Mouse (Mus musculus): ENCODE data around the gene Zbtb37. TPM values are rescaled to one million over a fixed set of nuclear protein-coding genes. Genes with fewer than 3 reads are reported as not detected.

Zbtb37 gene
- polyA plus RNA-seq, 1 experiment from 2014 or later = 5.2 TPM

DNA sequence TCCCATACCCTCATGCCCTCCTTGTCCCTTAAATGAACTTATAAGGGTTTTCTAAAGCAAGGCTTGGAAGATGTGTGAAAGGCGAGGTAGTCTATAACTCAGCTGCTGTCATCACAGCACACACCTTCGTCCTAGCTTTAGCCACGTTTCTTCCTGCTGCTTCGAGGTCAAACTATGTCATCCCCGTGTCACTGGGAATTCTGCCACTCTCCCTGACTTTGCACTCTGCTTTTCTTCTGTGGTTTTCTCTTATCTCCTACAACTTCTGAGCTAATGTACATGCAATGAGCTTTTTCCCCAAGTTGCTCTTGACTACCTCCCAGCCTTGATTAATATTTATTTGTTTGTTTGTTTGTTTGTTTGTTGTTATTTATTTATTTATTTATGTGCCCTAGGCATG, 54.6 kb downstream of the Zbtb37 start:
- DNase-seq (ENCODE audit: low spot score) = no peak

DNA sequence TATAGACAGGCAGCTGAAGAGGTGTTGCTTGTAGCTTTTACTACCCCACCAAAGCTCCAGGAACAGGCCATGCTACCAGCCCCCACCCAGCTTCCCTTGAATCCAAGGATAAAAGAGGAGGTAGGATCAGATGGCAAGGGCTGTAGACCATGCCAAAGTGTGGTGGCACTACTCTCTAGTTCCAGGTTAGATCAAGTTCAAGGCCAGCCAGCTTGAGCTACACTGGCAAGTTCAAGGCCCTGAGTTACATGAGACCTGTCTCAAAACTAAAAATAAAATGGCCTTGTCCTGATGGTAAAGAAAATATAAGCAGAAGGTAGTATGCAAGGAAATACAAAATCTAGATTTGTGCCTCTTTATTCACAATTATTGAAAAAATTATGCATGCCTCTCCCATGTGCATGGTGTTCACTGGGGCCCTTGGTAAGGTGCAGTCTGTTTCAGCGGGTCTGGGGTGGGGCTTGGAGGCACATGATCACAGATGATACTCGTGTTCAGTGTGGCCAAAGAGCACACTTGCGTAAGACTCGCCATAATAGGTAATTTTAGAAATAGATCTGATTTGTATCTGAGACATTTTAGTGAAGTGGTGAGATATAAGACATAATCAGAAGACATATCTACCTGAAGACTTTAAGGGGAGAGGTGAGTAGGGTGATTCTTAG, 56.4 kb downstream of the Zbtb37 start, which contains the start of gene Serpinc1:
Serpinc1 (plus strand) TSS at position 515 of the 665 bp plus-strand sequence.
- DNase-seq (ENCODE audit: low spot score) = no peak

DNA sequence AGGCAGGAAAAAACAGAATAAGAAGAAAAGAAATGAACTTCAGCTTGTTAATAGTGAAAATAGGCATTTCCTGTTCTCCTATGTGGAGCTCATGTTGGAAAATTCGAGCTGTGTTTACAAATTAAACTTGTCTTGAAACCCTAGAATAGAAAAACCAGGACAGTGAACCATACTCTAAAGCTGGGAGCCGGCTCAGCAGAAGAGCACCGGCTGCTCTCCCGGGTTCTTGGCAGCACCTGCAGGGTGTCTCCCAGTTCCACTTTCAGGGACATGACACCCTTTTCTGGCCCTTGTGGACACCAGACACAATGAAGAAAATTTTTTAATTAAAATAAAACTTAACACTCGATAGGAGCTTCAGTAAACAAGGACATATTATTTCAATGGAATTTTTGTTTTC, 66.0 kb downstream of the Zbtb37 start:
- DNase-seq (ENCODE audit: low spot score) = no peak

DNA sequence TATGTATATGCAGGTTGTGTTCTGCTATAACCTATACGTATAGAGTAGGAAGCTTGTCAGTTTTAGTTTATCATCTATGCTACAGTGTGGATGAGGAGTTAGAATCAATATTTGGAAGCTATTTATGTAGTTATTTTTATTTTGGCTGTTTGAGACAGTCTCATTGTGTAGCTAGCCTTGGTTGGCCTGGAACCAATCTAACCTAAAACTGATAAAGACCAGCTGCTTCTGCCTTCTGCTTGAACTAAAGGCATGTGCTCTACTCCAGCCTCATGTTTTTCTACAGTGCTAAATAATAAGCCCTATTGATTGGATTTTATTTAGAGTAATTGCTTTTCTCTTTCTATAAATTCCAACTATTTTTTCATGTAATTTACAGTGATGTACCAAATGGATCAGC, 67.4 kb downstream of the Zbtb37 start:
- no peak for DNase-seq (ENCODE audit: low spot score)

- DNase-seq (ENCODE audit: low spot score) = no peak
These were observed 71.5 kb downstream of the Zbtb37 start for GRCm38 (mm10) chr1:160963199-160963598.

Other genes starting within 250 kb of the Zbtb37 start
- gene Rabgap1l, start 241.6 kb downstream of the Zbtb37 start, polyA plus RNA-seq (2015; fragmentation: Nextera tagmentation; extraction: Ambion mirVana) = 73.7 and 88.0 TPM in 2 replicates
- 8.0 and 10.8 TPM in 2 replicates for gene Rc3h1, start 128.4 kb downstream of the Zbtb37 start, polyA plus RNA-seq (2015; fragmentation: Nextera tagmentation; extraction: Ambion mirVana)
- 2.1 and 2.7 TPM in 2 replicates for gene Serpinc1, start 56.3 kb downstream of the Zbtb37 start, polyA plus RNA-seq (2015; fragmentation: Nextera tagmentation; extraction: Ambion mirVana)
- 27.0 and 29.2 TPM in 2 replicates for gene Dars2, start 35.8 kb upstream of the Zbtb37 start, polyA plus RNA-seq (2015; fragmentation: Nextera tagmentation; extraction: Ambion mirVana)
- gene Cenpl, start 35.9 kb upstream of the Zbtb37 start, polyA plus RNA-seq (2015; fragmentation: Nextera tagmentation; extraction: Ambion mirVana) = 51.9 and 57.7 TPM in 2 replicates
- gene Klhl20, start 96.7 kb upstream of the Zbtb37 start, polyA plus RNA-seq (2015; fragmentation: Nextera tagmentation; extraction: Ambion mirVana) = 17.5 and 17.6 TPM in 2 replicates
- gene Ankrd45, start 107.8 kb upstream of the Zbtb37 start, polyA plus RNA-seq (2015; fragmentation: Nextera tagmentation; extraction: Ambion mirVana) = 0.21 and 0.29 TPM in 2 replicates
- gene Tex50, start 124.5 kb upstream of the Zbtb37 start, polyA plus RNA-seq (2015; fragmentation: Nextera tagmentation; extraction: Ambion mirVana) = not detected in 2 replicates
- gene Prdx6, start 216.4 kb upstream of the Zbtb37 start, polyA plus RNA-seq (2015; fragmentation: Nextera tagmentation; extraction: Ambion mirVana) = 316 and 328 TPM in 2 replicates